Mouse (Mus musculus) gastrocnemius, postnatal 10 days (tissue): ENCODE results near the gene Bak1. TPM values are rescaled to one million over a fixed set of nuclear protein-coding genes. Genes with fewer than 3 reads are reported as not detected.
"Not testable (repeated sequence)": the region's sequence is repeated elsewhere in the genome, so short reads cannot be mapped to it uniquely, and the experiment has no call there.

ENCODE experiments used
- DNase-seq: peaks from one replicate; pipeline ENCODE4 v3.0.0; 2021; ENCODE audit warnings: mixed read lengths
- total RNA-seq, 2 experiments: library from RNA; stranded (reverse); gene quantifications; 2 replicates each; pipeline ENCODE4 v1.2.3; 2021

Gene Bak1
- total RNA-seq, 2 experiments from 2014 or later = 26.5 to 30.5 TPM

GRCm38 (mm10) chr17:26979426-26979825 lies 49.4 kb downstream of the Bak1 start:
- DNase-seq = no peak

GRCm38 (mm10) chr17:26977354-26977753 lies 51.5 kb downstream of the Bak1 start:
- not testable (repeated sequence) for DNase-seq

GRCm38 (mm10) chr17:26975415-26975814 lies 53.4 kb downstream of the Bak1 start:
- no peak for DNase-seq

GRCm38 (mm10) chr17:26974547-26974946 lies 54.3 kb downstream of the Bak1 start:
- no peak for DNase-seq

- peak; percentile 95 for DNase-seq
These were observed 55.9 kb downstream of the Bak1 start, which contains the start of gene Zbtb9 for GRCm38 (mm10) chr17:26972703-26973574. Zbtb9 (plus strand) TSS chr17:26973167.

GRCm38 (mm10) chr17:26972107-26972506 lies 56.7 kb downstream of the Bak1 start:
- DNase-seq = no peak

- no peak for DNase-seq
These were observed 57.4 kb downstream of the Bak1 start for GRCm38 (mm10) chr17:26971247-26971905.

- DNase-seq = no peak
These were observed 58.6 kb downstream of the Bak1 start for GRCm38 (mm10) chr17:26970221-26970620.

Other genes starting within 250 kb of the Bak1 start
- 10 to 100 TPM; 22.8 to 26.3 TPM for gene Bnip1, start 247.9 kb downstream of the Bak1 start, total RNA-seq
- not detected for gene Nkx2-5, start 184.0 kb downstream of the Bak1 start, total RNA-seq
- gene Kifc5b, start 111.9 kb downstream of the Bak1 start, total RNA-seq = 1 to 10 TPM; 2.5 to 4.1 TPM
- 1 to 10 TPM; 5.1 to 8.1 TPM for gene Phf1, start 96.0 kb downstream of the Bak1 start, total RNA-seq
- gene Cuta, start 89.4 kb downstream of the Bak1 start, total RNA-seq = 10 to 100 TPM; 87.9 to 91.1 TPM
- 10 to 100 TPM in 1 of 2 experiments, 1 to 10 TPM in 1; 8.2 to 11.8 TPM for gene Syngap1, start 87.8 kb downstream of the Bak1 start, total RNA-seq
- 1 to 10 TPM; 2.7 to 3.9 TPM for gene Zbtb9, start 55.8 kb downstream of the Bak1 start, total RNA-seq
- gene Itpr3, start 28.3 kb upstream of the Bak1 start, total RNA-seq = 1 to 10 TPM; 6.3 to 7.2 TPM
- gene Uqcc2, start 104.9 kb upstream of the Bak1 start, total RNA-seq = 100 to 1,000 TPM; 300 to 343 TPM
- 10 to 100 TPM; 63.5 to 81.2 TPM for gene Ip6k3, start 138.8 kb upstream of the Bak1 start, total RNA-seq
- gene Lemd2, start 175.5 kb upstream of the Bak1 start, total RNA-seq = 10 to 100 TPM; 23.2 to 30.1 TPM